Mouse (Mus musculus): Measurements from ENCODE around the gene Wdr35. TPM values are rescaled to one million over a fixed set of nuclear protein-coding genes. Genes with fewer than 3 reads are reported as not detected.

Wdr35 gene
- polyA plus RNA-seq, 1 experiment from 2014 or later = 1.4 TPM

DNA sequence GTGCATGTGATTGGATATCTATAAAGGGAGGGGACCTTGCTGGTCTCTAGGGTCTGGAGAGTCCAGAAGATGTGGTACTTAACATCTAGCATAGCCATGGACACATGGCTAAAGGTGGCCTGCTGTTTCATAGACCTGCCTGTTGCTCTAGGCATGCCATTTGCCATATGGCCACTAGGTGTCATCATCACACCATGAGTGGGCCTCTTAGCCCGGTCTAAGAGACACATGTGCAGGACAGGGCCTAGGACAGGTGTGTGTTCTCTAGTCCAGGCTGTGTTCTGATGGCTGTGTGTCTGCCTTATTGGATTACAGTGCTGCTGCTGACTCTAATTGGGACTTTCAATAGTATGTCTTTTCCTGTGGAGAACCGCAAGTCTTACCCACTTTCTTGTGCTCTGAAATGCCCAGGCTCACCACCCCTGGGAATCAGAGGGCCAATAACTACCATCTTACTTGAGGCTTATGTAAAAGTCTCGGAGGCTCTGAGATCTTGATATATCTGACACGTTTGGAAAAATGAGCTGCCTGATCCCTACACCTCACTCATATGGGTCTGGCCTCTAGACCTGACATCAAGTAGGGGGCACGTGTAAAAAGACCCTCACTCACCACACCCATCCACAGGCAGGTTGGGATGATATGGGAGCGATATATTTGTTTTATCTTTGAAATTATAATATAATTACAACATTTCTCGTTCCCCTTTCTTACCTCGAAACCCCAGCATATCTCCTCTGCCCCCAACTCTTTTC lies 78.6 kb downstream of the Wdr35 start:
- DNase-seq (peak; percentile 81), ATAC-seq (peak; percentile 77)
- no peak overlapping the region for H3K4me3 ChIP-seq (ENCODE audit: low read depth, low read length)
- whole genome bisulfite sequencing (ENCODE audit: insufficient replicate concordance) = 60% methylated on average over 8 of the region's 8 CpGs
- no peaks in the 10 kb centered on the region for H3K9me3 ChIP-seq (ENCODE audit: low read length)
- no peak overlapping the region for H3K27ac ChIP-seq (ENCODE audit: low read depth)
- no peaks in the 10 kb centered on the region for H3K27me3 ChIP-seq (ENCODE audit: insufficient read depth, low read length)
- no peaks in the 10 kb centered on the region for H3K36me3 ChIP-seq (replicated peaks; ENCODE audit: insufficient read depth, low read length)
- no peak for TF ChIP-seq EP300 (IDR thresholded peaks at IDR 0.05; ENCODE audit: low read depth)
- TF ChIP-seq CTCF (IDR thresholded peaks at IDR 0.05; ENCODE audit: low read depth) = peak; percentile 99
- H3K4me2 ChIP-seq (ENCODE audit: low read depth, low read length) = no peak overlapping the region
- no peak overlapping the region for H3K9ac ChIP-seq (replicated peaks)
- no peaks in the 10 kb centered on the region for H3K4me1 ChIP-seq (ENCODE audit: insufficient read depth)

GRCm38 (mm10) chr12:9053345-9053744 lies 79.7 kb downstream of the Wdr35 start:
- DNase-seq (no peak), ATAC-seq (no peak)
- Histone ChIP-seq H3K4me2 (ENCODE audit: low read depth, low read length) (no peak overlapping the region), H3K27me3 (ENCODE audit: insufficient read depth, low read length) (no peaks in the 10 kb centered on the region), H3K9me3 (ENCODE audit: low read length) (no peaks in the 10 kb centered on the region), H3K27ac (ENCODE audit: low read depth) (no peak overlapping the region), H3K36me3 (replicated peaks; ENCODE audit: insufficient read depth, low read length) (no peaks in the 10 kb centered on the region), H3K4me1 (ENCODE audit: insufficient read depth) (no peaks in the 10 kb centered on the region), H3K4me3 (ENCODE audit: low read depth, low read length) (no peak overlapping the region), H3K9ac (replicated peaks) (no peak overlapping the region)
- 77% methylated on average over 7 of the region's 7 CpGs for WGBS (ENCODE audit: insufficient replicate concordance)
- no peak for TF ChIP-seq CTCF (IDR thresholded peaks at IDR 0.05; ENCODE audit: low read depth)
- no peak for TF ChIP-seq EP300 (IDR thresholded peaks at IDR 0.05; ENCODE audit: low read depth)

- Histone ChIP-seq H3K27me3 (ENCODE audit: insufficient read depth, low read length) (no peaks in the 10 kb centered on the region), H3K36me3 (replicated peaks; ENCODE audit: insufficient read depth, low read length) (no peaks in the 10 kb centered on the region), H3K9ac (replicated peaks) (no peak overlapping the region), H3K27ac (ENCODE audit: low read depth) (no peak overlapping the region), H3K9me3 (ENCODE audit: low read length) (no peaks in the 10 kb centered on the region), H3K4me2 (ENCODE audit: low read depth, low read length) (no peak overlapping the region), H3K4me3 (ENCODE audit: low read depth, low read length) (no peak overlapping the region), H3K4me1 (ENCODE audit: insufficient read depth) (no peaks in the 10 kb centered on the region)
- TF ChIP-seq CTCF (IDR thresholded peaks at IDR 0.05; ENCODE audit: low read depth) (no peak), EP300 (IDR thresholded peaks at IDR 0.05; ENCODE audit: low read depth) (no peak)
- ATAC-seq (no peak), DNase-seq (no peak)
- 75% methylated on average over 2 of the region's 2 CpGs for WGBS (ENCODE audit: insufficient replicate concordance)
These were observed 80.3 kb downstream of the Wdr35 start for GRCm38 (mm10) chr12:9054012-9054411.

DNA sequence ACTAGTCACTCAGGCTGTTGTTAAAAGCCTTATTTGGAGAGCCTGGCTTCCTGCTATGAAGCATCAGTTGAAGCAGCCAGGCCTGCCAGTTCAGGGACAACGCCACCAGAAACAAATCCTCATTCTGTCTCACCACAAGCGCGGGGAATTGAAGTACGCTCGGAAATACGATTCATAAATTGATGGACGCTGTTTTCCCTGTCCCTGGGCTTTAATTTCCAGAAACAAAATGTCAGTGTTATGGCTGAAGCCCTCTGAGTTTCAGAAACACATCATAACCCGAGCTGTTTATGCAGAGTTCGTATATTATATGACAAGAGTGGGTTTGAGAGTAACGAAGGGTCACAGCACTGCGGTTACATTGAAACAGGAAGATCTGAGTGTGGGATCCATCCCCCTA lies 81.6 kb downstream of the Wdr35 start:
- 58% methylated on average over 11 of the region's 11 CpGs for WGBS (ENCODE audit: insufficient replicate concordance)

DNA sequence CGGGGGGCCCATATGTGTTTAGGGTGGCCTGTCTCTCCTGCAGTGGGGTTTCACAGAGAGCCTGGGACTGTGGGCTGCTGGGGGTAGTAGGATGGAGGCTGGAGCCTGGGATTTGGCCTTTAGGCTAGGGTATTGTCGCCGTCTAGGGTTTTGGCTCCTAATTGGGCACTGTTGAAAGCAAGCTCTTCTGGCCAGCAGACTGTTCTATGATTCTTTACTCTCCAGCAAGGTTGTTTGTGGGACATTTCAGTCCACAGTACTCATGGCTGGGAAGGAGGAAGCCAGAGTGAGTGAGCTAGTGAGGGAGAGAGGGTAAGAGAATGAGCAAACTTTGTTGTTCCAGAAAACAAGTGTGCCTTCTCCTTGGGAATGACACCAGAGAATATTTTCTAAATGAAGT lies 85.8 kb downstream of the Wdr35 start:
- no peak overlapping the region for H3K27ac ChIP-seq (ENCODE audit: low read depth)
- H3K9me3 ChIP-seq (ENCODE audit: low read length) = no peaks in the 10 kb centered on the region
- no peak for TF ChIP-seq CTCF (IDR thresholded peaks at IDR 0.05; ENCODE audit: low read depth)
- TF ChIP-seq EP300 (IDR thresholded peaks at IDR 0.05; ENCODE audit: low read depth) = no peak
- H3K9ac ChIP-seq (replicated peaks) = no peak overlapping the region
- DNase-seq (no peak), ATAC-seq (no peak)
- no peaks in the 10 kb centered on the region for H3K4me1 ChIP-seq (ENCODE audit: insufficient read depth)
- 72% methylated on average over 3 of the region's 3 CpGs for WGBS (ENCODE audit: insufficient replicate concordance)
- H3K4me2 ChIP-seq (ENCODE audit: low read depth, low read length) = no peak overlapping the region
- H3K27me3 ChIP-seq (ENCODE audit: insufficient read depth, low read length) = no peaks in the 10 kb centered on the region
- no peaks in the 10 kb centered on the region for H3K36me3 ChIP-seq (replicated peaks; ENCODE audit: insufficient read depth, low read length)
- no peak overlapping the region for H3K4me3 ChIP-seq (ENCODE audit: low read depth, low read length)

More for the DNA sequence above, 81.6 kb downstream of the Wdr35 start:
- Histone ChIP-seq H3K4me1 (ENCODE audit: insufficient read depth) (no peaks in the 10 kb centered on the region), H3K9ac (replicated peaks) (no peak overlapping the region), H3K36me3 (replicated peaks; ENCODE audit: insufficient read depth, low read length) (no peaks in the 10 kb centered on the region), H3K27me3 (ENCODE audit: insufficient read depth, low read length) (no peaks in the 10 kb centered on the region), H3K4me3 (ENCODE audit: low read depth, low read length) (no peak overlapping the region), H3K9me3 (ENCODE audit: low read length) (no peaks in the 10 kb centered on the region), H3K4me2 (ENCODE audit: low read depth, low read length) (no peak overlapping the region), H3K27ac (ENCODE audit: low read depth) (no peak overlapping the region)
- ATAC-seq (no peak), DNase-seq (no peak)
- no peak for TF ChIP-seq CTCF (IDR thresholded peaks at IDR 0.05; ENCODE audit: low read depth)
- no peak for TF ChIP-seq EP300 (IDR thresholded peaks at IDR 0.05; ENCODE audit: low read depth)

- TF ChIP-seq CTCF (IDR thresholded peaks at IDR 0.05; ENCODE audit: low read depth) = no peak
- no peak for TF ChIP-seq EP300 (IDR thresholded peaks at IDR 0.05; ENCODE audit: low read depth)
- ATAC-seq (no peak), DNase-seq (no peak)
- WGBS (ENCODE audit: insufficient replicate concordance) = 86% methylated on average over 9 of the region's 9 CpGs
- H3K9ac ChIP-seq (replicated peaks) = no peak overlapping the region
- H3K27me3 ChIP-seq (ENCODE audit: insufficient read depth, low read length) = no peaks in the 10 kb centered on the region
- H3K4me3 ChIP-seq (ENCODE audit: low read depth, low read length) = no peak overlapping the region
- H3K9me3 ChIP-seq (ENCODE audit: low read length) = no peaks in the 10 kb centered on the region
- no peaks in the 10 kb centered on the region for H3K36me3 ChIP-seq (replicated peaks; ENCODE audit: insufficient read depth, low read length)
- no peaks in the 10 kb centered on the region for H3K4me1 ChIP-seq (ENCODE audit: insufficient read depth)
- no peak overlapping the region for H3K4me2 ChIP-seq (ENCODE audit: low read depth, low read length)
- H3K27ac ChIP-seq (ENCODE audit: low read depth) = no peak overlapping the region
These were observed 86.3 kb downstream of the Wdr35 start for GRCm38 (mm10) chr12:9059965-9060364.
